Mouse (Mus musculus) forebrain, embryonic 12.5 days (tissue): ENCODE results near the gene Musk. TPM values are rescaled to one million over a fixed set of nuclear protein-coding genes. Genes with fewer than 3 reads are reported as not detected.

ENCODE experiments used
- ATAC-seq: fragments of 200-750 bp; cut with Nextera tagmentation; 2 replicates; pipeline ENCODE4 v1.8.0; 2017; ENCODE audit warnings: moderate TSS enrichment; ENCODE audit not compliant: low FRiP score
- H3K27ac ChIP-seq: fragments of 300-500 bp; sonication (generic); 2 replicates; pipeline ENCODE4 v1.5.1; 2016; ENCODE audit warnings: mild to moderate bottlenecking
- H3K27me3 ChIP-seq: fragments of 300-500 bp; sonication (generic); 2 replicates; pipeline ENCODE4 v1.6.1; 2016; ENCODE audit warnings: mild to moderate bottlenecking
- H3K36me3 ChIP-seq: fragments of 300-500 bp; sonication (generic); replicated peaks from 2 replicates; pipeline ENCODE4 v1.6.1; 2016; ENCODE audit warnings: mild to moderate bottlenecking
- H3K4me1 ChIP-seq: fragments of 300-500 bp; sonication (generic); 2 replicates; pipeline ENCODE4 v1.6.1; 2016
- H3K4me2 ChIP-seq: fragments of 300-500 bp; sonication (generic); 2 replicates; pipeline ENCODE4 v1.6.1; 2016; ENCODE audit warnings: mild to moderate bottlenecking, moderate library complexity
- H3K4me3 ChIP-seq: fragments of 300-500 bp; sonication (generic); replicated peaks from 2 replicates; pipeline ENCODE4 v1.5.1; 2016; ENCODE audit warnings: mild to moderate bottlenecking
- H3K9ac ChIP-seq: fragments of 300-500 bp; sonication (generic); 2 replicates; pipeline ENCODE4 v1.6.1; 2016; ENCODE audit warnings: mild to moderate bottlenecking
- H3K9me3 ChIP-seq: fragments of 300-500 bp; sonication (generic); 2 replicates; pipeline ENCODE4 v1.6.1; 2016
- WGBS: fragments of 180-500 bp; shearing (Covaris S2); methylation state at CpG from one replicate; pipeline ENCODE4 v1.1.7; 2016; 5-methylcytosine and 5-hydroxymethylcytosine counted together
- polyA plus RNA-seq: library from polyadenylated mRNA; unstranded; fragments of >200 nt; fragmentation: Nextera tagmentation; extraction: Ambion mirVana; gene quantifications from 2 replicates; pipeline ENCODE4 v1.2.1, GENCODE M21; 2016

Musk gene
- polyA plus RNA-seq, 1 experiment from 2014 or later: 0.06 TPM

DNA sequence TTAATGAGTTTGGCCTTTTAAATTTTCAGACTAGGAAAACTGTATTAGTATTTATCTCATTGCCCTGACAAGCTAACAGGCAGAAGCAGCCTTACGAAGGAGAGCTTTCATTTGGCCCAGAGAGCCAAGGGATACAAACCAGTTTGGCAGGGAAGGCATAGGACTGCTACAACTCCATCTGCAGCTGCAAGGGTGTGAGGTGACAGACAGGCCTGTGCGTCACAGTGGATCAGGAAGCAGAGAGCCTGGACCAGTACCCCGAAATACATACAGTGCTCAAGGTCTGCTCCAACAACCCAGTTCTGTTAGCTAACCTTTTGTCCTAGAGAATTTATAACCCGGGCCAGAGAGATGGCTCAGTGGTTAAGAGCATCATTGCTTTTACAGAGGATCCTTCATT is 42.5 kb downstream of the Musk start:
- Histone ChIP-seq H3K9ac (no peak overlapping the region), H3K27ac (no peak overlapping the region), H3K4me2 (no peak overlapping the region), H3K4me1 (peaks cover 7% of the 10 kb centered on the region; the same call in 1 of the 2 replicates), H3K27me3 (0 out of 2 replicates have a peak, but pooled peaks cover 3% of the 10 kb centered on the region), H3K36me3 (no peaks in the 10 kb centered on the region), H3K9me3 (no peaks in the 10 kb centered on the region), H3K4me3 (no peak overlapping the region)
- ATAC-seq: no peak
- WGBS: 86% methylated on average over 4 of the region's 4 CpGs

DNA sequence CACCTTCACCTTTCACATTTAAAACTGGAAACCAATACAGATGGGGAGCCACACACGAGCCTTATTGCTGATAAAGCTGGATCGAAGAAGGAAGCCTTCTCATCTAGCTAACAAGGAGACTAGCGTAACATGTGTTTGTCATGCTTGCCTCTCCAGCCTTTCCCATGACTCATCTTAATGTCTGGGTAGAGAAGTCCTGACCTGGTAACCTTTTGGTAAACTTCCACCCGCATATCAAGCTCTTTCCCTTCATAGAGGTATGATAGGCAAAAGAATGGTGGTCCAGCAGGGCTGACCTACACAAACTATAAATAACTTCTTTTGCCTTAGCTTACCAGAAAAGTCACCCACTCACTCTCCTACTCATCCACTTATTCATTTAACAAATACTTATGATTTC is 44.3 kb downstream of the Musk start:
- 86% methylated on average over 4 of the region's 4 CpGs for WGBS
- no peak for ATAC-seq
- Histone ChIP-seq H3K9me3 (no peaks in the 10 kb centered on the region), H3K36me3 (no peaks in the 10 kb centered on the region), H3K4me3 (no peak overlapping the region), H3K4me2 (no peak overlapping the region), H3K4me1 (peaks cover 7% of the 10 kb centered on the region; the same call in 1 of the 2 replicates), H3K27ac (no peak overlapping the region), H3K27me3 (0 out of 2 replicates have a peak, but pooled peaks cover 3% of the 10 kb centered on the region), H3K9ac (no peak overlapping the region)

DNA sequence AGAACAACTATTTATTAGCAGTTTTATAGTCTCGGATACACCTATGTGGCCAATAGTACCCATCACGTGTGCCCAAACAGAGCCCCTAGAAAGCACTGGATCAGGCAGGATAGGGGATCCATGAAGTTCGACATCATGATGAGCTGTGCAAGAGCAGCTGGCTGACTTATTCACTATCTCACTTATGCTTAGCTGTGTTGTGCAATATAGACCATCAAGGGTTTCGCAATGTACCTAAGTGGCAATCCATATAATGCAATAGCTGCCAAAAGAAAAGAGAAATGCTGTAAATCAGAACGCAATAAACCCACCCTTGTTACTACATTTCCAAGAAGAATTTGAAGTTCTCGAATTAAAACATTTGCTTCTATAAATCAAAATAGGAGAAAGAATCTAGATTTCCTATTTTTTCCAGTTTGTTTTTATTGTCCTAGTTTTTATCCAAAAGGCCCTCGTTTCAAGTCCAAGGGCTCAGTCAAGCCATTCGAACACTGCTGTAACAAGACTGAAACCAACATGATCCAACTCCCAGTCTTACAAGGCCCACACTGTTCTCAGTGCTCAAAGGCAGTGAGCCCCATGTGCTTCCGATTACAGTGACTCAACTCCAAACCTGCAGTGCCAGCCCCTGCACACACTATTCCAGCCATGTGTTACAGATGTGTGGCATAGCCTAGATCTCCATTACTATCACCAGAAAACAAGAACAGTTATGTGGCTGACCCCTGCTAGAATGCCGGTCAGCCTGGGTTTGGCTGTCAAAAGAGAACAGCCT is 45.3 kb downstream of the Musk start:
- H3K4me3 ChIP-seq: no peak overlapping the region
- H3K4me2 ChIP-seq: no peak overlapping the region
- H3K27ac ChIP-seq: no peak overlapping the region
- no peak overlapping the region for H3K9ac ChIP-seq
- H3K27me3 ChIP-seq: 0 out of 2 replicates have a peak, but pooled peaks cover 3% of the 10 kb centered on the region
- peaks cover 7% of the 10 kb centered on the region; the same call in 1 of the 2 replicates for H3K4me1 ChIP-seq
- no peaks in the 10 kb centered on the region for H3K36me3 ChIP-seq
- no peaks in the 10 kb centered on the region for H3K9me3 ChIP-seq
- no peak for ATAC-seq
- 88% methylated on average over 10 of the region's 10 CpGs for WGBS

DNA sequence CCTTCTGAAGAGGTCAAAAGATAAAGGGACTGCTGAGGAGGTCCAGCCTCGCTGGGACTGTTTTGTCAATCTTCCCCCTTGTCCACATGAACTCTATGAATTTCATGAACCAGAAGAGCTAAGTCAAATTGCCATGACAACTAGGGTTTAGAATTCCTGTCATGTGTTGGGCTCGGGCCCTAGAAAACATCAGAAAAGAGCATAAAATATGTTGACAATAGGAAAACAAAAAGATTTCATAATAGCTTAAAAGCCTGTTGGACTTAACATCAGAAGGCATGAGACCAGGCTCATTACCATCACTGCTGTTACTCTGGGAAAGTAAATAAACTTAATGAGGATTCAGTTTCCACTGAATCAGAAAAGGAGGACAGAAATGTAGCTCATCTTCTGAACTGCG is 46.6 kb downstream of the Musk start:
- Histone ChIP-seq H3K36me3 (no peaks in the 10 kb centered on the region), H3K9me3 (no peaks in the 10 kb centered on the region), H3K9ac (no peak overlapping the region), H3K27me3 (0 out of 2 replicates have a peak, but pooled peaks cover 3% of the 10 kb centered on the region), H3K4me2 (no peak overlapping the region), H3K4me1 (no peaks in the 10 kb centered on the region), H3K4me3 (no peak overlapping the region), H3K27ac (no peak overlapping the region)
- no peak for ATAC-seq
- WGBS: 53% methylated on average over 3 of the region's 3 CpGs

DNA sequence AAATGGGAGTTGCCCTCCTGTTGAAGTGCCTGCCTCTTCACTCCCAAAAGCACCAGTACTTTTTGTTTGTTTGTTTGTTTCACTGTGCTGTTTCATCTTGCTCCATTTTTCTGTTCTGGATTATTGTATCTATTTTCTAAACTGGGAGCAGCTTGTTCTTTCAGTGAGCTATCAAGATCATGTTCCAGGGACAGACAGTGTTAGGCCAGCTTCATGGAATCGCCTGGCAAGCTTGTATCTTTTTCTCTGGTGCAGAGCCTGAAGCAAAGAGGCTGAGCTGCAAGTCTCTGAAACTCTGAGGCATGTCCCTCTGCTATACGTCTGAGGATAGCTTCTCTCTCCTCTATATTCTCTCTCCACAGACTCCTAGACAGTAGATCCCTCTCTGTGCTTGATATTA is 50.5 kb downstream of the Musk start:
- Histone ChIP-seq H3K9me3 (no peaks in the 10 kb centered on the region), H3K4me1 (no peaks in the 10 kb centered on the region), H3K27me3 (0 out of 2 replicates have a peak, but pooled peaks cover 2% of the 10 kb centered on the region), H3K27ac (no peak overlapping the region), H3K4me3 (no peak overlapping the region), H3K36me3 (no peaks in the 10 kb centered on the region), H3K9ac (no peak overlapping the region), H3K4me2 (no peak overlapping the region)
- 78% methylated on average over 2 of the region's 2 CpGs for WGBS
- ATAC-seq: no peak

DNA sequence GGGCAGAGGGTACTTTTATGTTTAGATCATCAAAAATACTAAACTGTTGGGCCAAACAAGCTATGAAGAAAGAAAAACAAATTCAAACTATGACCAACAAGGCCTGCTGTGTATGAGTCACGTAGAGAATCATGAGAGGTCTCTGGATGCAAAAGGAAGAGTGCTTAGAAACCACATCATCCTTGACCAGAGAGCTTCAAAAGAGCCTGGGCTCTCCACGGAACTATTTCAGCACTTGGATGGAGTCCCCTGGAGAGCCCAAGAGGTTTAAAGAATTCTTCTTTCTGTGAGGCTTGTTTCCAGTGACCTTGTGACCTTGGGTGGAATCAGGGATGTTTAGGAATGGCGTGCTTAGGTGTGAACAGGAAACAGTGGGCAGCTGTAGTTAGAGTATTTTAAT is 53.5 kb downstream of the Musk start:
- H3K27me3 ChIP-seq: no peaks in the 10 kb centered on the region
- ATAC-seq: no peak
- H3K4me2 ChIP-seq: no peak overlapping the region
- H3K36me3 ChIP-seq: no peaks in the 10 kb centered on the region
- H3K9ac ChIP-seq: no peak overlapping the region
- H3K4me3 ChIP-seq: no peak overlapping the region
- H3K4me1 ChIP-seq: no peaks in the 10 kb centered on the region
- WGBS: 29% methylated on average over 3 of the region's 3 CpGs
- H3K9me3 ChIP-seq: no peaks in the 10 kb centered on the region
- no peak overlapping the region for H3K27ac ChIP-seq

DNA sequence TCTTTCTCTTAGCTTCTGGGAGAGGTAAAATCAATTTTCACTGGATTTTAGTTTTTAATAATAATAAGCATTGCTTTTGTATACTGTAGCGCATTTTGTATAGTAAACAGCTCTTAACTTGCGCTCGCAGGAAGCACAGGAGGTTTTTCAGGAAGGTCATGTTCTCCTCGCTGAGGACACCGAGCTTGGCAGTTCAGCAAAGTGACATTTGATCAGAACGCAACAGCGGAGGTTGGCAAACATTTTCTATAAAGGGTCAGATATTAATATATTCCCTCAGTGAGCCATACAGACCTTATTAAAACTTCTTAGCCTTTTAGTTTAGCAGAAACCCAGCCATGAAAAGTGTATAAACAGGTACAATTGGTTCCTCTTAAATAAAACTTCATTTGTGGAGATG is 64.4 kb downstream of the Musk start:
- 91% methylated on average over 7 of the region's 7 CpGs for WGBS
- no peak overlapping the region for H3K4me2 ChIP-seq
- H3K9me3 ChIP-seq: no peaks in the 10 kb centered on the region
- no peak overlapping the region for H3K27ac ChIP-seq
- H3K36me3 ChIP-seq: no peaks in the 10 kb centered on the region
- no peak overlapping the region for H3K4me3 ChIP-seq
- H3K4me1 ChIP-seq: no peaks in the 10 kb centered on the region
- H3K27me3 ChIP-seq: no peaks in the 10 kb centered on the region
- no peak overlapping the region for H3K9ac ChIP-seq
- no peak for ATAC-seq

DNA sequence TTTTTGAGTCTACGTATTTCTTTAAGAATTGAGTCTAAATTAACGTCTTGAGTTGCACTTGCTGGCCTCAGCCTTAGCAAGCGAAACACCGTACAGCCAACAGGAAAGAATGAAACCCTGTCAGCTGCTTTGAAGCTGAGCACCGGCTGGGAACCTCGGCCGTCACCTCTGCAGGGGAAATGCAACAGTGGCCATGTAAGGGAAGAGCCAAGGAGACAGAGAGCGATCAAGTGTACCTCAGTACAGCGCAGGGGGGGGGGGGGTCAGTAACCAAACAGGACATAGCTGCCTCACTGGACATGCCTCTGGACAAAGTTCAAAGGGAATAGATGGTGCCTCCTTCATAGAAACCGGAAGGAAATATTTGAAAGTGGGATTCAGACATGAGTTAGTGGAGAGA is 65.4 kb downstream of the Musk start:
- Histone ChIP-seq H3K27ac (no peak overlapping the region), H3K36me3 (no peaks in the 10 kb centered on the region), H3K4me3 (no peak overlapping the region), H3K4me1 (no peaks in the 10 kb centered on the region), H3K9ac (no peak overlapping the region), H3K9me3 (no peaks in the 10 kb centered on the region), H3K27me3 (no peaks in the 10 kb centered on the region), H3K4me2 (no peak overlapping the region)
- ATAC-seq: no peak
- WGBS: 73% methylated on average over 10 of the region's 10 CpGs

DNA sequence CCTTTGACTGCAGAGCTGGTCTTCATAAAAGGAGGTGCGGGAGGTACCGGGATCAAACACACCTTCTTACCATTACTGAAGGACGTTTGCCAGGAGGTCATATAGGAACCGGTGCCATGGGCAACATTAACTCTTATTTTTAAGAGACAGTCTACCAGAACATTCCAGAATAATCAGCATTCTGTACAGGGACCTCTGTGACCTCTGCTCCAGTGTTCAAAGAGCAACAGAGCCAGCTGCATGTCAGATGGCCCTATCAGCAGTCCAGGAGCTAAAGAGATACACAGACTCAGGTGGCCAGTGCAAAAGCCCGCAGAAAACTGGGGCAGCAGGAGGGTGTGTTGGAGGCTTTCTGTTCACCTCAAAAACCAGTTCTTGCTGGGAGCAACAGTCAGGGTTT is 65.8 kb downstream of the Musk start:
- no peak overlapping the region for H3K4me3 ChIP-seq
- 84% methylated on average over 5 of the region's 5 CpGs for WGBS

DNA sequence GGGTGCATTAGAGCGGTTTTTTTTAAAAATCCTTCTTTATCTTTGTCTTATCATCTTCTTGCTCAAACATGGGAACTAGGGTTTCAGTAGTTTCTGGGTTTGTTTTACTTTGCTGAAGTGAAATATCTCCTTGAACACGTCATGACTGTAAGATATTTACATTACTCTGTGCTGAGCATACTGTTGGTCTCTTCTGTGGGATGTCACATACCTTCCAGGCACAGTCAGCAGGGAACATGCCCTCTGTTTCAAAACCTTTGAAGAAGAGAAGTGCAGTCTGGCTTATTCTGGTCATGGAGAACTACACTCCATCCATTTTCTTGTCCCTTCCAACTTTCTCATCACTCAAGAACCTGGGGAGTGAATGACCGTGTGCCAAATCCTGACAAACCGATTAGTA is 73.2 kb downstream of the Musk start:
- no peaks in the 10 kb centered on the region for H3K36me3 ChIP-seq
- ATAC-seq: no peak
- WGBS: 86% methylated on average over 4 of the region's 4 CpGs
- H3K4me1 ChIP-seq: no peaks in the 10 kb centered on the region
- H3K27ac ChIP-seq: no peak overlapping the region
- H3K27me3 ChIP-seq: no peaks in the 10 kb centered on the region
- no peak overlapping the region for H3K4me3 ChIP-seq
- H3K9ac ChIP-seq: no peak overlapping the region
- H3K4me2 ChIP-seq: no peak overlapping the region
- no peaks in the 10 kb centered on the region for H3K9me3 ChIP-seq

More for the DNA sequence above, 65.8 kb downstream of the Musk start:
- Histone ChIP-seq H3K27ac (no peak overlapping the region), H3K9ac (no peak overlapping the region), H3K27me3 (no peaks in the 10 kb centered on the region), H3K9me3 (no peaks in the 10 kb centered on the region), H3K36me3 (no peaks in the 10 kb centered on the region), H3K4me2 (no peak overlapping the region), H3K4me1 (no peaks in the 10 kb centered on the region)
- ATAC-seq: no peak

DNA sequence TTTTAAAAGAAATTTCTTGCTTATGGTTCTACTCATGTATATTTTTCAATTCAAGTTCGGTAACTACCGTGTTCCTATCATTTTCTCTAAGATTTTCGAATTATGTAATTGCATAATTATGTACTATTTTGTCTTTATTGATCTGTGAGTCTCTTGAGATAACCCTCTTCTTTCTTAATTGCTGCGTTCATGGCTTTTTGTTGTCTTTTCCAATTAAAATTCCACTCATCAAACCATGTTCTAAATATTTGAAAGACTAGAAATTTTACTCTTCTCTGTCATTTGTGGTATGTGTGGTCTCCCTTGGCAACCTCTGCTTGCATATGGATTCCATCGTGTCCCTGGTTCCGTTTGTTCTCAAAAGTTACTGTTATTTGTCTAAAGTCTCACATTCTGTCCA is 79.6 kb downstream of the Musk start:
- Histone ChIP-seq H3K4me1 (no peaks in the 10 kb centered on the region), H3K9me3 (no peaks in the 10 kb centered on the region), H3K27ac (no peak overlapping the region), H3K9ac (no peak overlapping the region), H3K27me3 (no peaks in the 10 kb centered on the region), H3K36me3 (no peaks in the 10 kb centered on the region), H3K4me3 (no peak overlapping the region), H3K4me2 (no peak overlapping the region)
- 82% methylated on average over 6 of the region's 6 CpGs for WGBS
- ATAC-seq: no peak

DNA sequence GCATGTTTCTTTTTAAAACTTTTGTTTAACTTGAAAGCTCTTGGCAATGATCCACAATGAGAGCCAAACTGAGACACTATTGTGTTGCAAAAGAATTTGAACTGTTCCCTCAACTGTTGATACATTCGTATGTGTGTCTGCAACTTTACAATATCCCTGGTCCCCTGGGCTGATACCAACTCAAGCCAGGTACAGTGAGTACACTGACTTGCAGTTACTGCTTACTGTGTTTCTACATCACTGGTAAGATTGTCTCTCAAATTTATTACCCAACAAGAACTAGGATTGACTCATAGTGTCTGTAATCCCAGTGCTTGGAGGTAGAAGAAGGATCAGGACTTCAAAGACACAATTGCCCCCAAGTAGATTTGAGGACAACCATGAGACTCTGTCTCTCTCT is 85.3 kb downstream of the Musk start:
- no peak overlapping the region for H3K27ac ChIP-seq
- no peaks in the 10 kb centered on the region for H3K27me3 ChIP-seq
- H3K4me2 ChIP-seq: no peak overlapping the region
- no peak overlapping the region for H3K9ac ChIP-seq
- no peak for ATAC-seq
- H3K4me3 ChIP-seq: no peak overlapping the region
- H3K36me3 ChIP-seq: no peaks in the 10 kb centered on the region
- WGBS: 81% methylated on average over 1 of the region's 1 CpGs
- no peaks in the 10 kb centered on the region for H3K9me3 ChIP-seq
- H3K4me1 ChIP-seq: no peaks in the 10 kb centered on the region

DNA sequence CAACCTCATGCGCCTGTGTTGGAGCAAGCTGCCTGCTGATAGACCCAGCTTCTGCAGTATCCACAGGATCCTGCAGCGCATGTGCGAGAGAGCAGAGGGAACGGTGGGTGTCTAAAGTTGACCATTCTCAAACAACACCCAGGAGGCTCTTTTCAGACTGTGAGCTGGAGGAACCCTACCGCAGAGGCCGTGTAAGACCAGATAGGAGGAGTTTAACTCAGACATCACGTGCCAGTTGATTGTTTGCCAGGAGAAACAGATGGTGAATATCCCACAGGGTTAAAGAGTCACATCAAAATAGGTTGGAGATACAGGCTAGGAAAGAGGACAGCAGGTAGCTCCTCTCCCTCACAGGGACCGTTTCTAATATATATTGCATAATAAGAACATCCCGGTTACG is 87.8 kb downstream of the Musk start:
- Histone ChIP-seq H3K36me3 (no peaks in the 10 kb centered on the region), H3K4me1 (no peaks in the 10 kb centered on the region), H3K4me3 (no peak overlapping the region), H3K9ac (no peak overlapping the region), H3K27ac (no peak overlapping the region), H3K27me3 (no peaks in the 10 kb centered on the region), H3K4me2 (no peak overlapping the region), H3K9me3 (no peaks in the 10 kb centered on the region)
- WGBS: 90% methylated on average over 10 of the region's 10 CpGs
- no peak for ATAC-seq
